Mouse (Mus musculus): ENCODE measurements around the gene Stard13.

DNA sequence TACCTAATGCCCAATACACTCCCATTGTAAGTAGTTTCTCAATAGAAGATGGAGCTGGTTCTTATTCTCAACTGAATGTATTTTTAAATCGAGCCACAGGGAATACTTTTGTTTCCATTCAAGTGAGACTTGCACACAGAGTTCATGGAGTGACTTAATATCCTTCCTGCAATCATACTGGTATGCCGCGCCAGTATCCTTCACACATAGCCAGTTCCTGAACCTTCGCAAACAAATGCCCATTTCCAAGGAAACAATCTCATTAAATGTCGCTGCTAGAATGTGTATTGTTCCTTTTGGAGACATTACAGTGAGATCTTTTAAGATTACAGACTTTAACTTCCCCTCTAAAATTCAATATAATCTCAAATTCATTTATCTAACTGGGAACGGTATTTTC, 45.0 kb downstream of the Stard13 start:
- TF ChIP-seq POLR2A (IDR thresholded peaks at IDR 0.05; ENCODE audit: extremely low read depth, insufficient read depth, low read length) (no peak), CTCF (IDR thresholded peaks at IDR 0.05; ENCODE audit: extremely low read depth, insufficient read depth, low read length) (no peak)
